Mouse (Mus musculus) adrenal gland, adult 8-10 months (tissue): ENCODE data around the gene Fbxo46. TPM values are rescaled to one million over a fixed set of nuclear protein-coding genes. Genes with fewer than 3 reads are reported as not detected.

Source experiments
- DNase-seq: peaks from one replicate; pipeline ENCODE4 v3.0.0; 2022
- total RNA-seq, 4 experiments: library from RNA; stranded (reverse); gene quantifications; 2 replicates each; pipeline ENCODE4 v1.2.4; 2022

Fbxo46 gene
- total RNA-seq, 4 experiments from 2014 or later: 13.6 to 17.6 (median 16.1) TPM

DNA sequence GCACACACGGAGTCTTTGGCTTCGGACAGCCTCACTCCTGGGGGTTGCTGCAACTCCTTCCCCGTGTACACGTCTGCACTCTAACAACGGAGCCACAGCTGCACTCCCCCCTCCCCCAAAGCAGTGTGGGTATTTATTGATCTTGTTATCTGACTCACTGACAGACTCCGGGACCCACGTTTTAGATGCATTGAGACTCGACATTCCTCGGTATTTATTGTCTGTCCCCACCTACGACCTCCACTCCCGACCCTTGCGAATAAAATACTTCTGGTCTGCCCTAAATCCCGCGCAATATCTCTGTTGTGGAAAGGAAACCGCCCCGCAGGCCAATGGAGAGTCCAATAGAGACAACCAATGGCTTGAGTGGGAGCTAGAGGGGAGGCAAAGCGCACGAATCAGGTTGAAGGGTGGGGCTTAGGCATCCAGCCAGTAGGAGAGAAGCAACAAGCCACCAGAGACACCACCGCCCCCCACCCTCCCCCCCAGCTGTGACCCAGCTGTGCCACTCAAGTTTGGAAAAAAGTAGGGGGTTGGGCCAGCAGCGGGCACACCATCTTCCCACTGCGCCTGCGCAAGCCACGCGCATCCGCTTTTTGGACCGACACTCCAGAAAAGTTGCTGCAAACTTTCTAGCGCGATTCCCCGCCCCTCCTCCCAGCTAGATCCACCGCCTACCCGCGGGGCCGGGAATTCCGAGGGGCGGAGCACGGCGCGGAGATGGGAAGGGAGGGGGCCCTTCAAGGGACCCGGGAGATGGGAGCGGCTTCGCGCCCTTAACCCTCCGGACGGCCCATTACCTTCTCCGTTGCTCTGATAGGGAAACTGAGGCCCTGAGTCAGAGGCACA is 25.9 kb upstream of the Fbxo46 start:
- DNase-seq: peak; percentile 99

DNA sequence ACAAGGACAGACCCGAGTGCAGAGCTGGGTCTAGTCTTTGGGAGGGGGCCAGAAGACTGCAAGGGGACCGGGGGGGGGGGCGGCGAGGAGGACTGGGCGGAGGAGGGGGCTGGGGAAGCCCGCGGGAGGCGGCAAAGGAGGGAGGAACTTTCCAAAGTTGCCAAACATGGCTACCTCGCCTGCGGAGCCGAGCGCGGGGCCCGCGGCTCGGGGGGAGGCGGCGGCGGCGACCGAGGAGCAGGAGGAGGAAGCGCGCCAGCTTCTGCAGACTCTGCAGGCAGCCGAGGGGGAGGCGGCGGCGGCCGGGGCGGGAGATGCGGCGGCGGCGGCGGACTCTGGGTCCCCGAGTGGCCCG is 25.2 kb upstream of the Fbxo46 start, which contains the start of gene Six5:
TSS of gene Six5 (plus strand) at position 124 of the 355 bp plus-strand sequence.
- no peak for DNase-seq

DNA sequence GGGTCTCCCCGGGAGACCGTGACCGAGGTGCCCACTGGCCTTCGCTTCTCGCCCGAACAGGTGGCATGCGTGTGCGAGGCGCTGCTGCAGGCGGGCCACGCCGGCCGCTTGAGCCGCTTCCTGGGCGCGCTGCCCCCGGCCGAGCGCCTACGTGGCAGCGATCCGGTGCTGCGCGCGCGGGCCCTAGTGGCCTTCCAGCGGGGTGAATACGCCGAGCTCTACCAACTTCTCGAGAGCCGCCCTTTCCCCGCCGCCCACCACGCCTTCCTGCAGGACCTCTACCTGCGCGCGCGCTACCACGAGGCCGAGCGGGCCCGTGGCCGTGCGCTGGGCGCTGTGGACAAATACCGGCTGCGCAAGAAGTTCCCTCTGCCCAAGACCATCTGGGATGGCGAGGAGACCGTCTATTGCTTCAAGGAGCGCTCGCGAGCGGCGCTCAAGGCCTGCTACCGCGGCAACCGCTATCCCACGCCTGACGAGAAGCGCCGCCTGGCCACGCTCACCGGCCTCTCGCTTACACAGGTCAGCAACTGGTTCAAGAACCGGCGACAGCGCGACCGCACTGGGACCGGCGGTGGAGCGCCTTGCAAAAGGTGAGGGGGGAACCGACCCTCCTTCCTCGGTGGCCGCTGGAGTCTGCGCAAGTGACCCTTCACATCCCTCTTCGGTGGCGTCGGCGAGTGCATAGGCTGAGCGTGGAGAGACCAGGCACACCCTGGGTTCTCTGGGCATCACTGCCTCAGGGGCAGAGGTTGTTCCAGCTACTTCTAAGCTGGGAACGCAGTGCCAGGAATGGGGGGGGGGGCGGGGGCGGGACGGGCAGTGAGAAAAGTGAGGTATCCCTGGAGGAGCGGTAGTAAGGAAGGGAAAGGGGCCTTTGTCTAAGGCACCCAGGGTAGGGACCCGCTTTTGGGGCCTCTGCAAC is 24.6 kb upstream of the Fbxo46 start:
- no peak for DNase-seq

DNA sequence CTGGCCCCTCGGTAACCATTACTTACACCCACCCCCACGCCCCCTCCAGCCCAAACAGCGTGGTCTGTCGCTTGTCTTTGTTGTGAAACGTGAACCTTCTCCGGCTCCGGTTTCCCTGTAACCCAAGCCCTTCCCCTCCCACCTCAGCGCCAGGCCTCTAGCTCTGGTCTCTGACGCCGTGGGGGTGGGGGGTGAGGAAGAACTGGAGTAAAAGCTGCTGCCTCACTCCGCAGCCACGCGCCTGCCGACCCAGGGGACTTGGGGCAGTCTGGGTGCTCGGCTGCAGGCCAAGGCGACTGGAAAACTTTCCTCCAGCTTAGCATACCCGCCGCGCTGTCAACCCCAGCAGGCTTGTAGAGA is 23.9 kb upstream of the Fbxo46 start:
- peak; percentile 74 for DNase-seq

DNA sequence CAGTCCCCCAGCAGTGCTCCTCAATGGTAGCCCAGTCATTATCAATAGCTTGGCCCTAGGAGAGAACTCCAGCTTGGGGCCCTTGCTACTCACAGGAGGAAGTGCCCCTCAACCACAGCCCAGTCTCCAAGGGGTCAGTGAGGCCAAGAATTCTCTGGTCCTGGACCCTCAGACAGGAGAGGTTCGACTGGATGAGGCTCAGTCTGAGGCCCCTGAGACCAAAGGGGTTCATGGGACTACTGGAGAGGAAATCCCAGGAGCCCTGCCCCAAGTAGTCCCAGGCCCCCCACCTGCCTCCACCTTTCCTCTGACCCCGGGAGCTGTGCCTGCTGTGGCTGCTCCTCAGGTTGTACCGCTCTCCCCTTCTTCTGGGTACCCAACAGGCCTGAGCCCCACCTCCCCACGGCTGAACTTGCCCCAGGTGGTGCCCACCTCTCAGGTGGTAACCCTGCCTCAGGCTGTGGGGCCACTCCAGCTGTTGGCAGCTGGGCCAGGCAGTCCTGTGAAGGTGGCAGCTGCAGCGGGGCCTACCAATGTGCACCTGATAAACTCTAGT is 23.2 kb upstream of the Fbxo46 start:
- no peak for DNase-seq

DNA sequence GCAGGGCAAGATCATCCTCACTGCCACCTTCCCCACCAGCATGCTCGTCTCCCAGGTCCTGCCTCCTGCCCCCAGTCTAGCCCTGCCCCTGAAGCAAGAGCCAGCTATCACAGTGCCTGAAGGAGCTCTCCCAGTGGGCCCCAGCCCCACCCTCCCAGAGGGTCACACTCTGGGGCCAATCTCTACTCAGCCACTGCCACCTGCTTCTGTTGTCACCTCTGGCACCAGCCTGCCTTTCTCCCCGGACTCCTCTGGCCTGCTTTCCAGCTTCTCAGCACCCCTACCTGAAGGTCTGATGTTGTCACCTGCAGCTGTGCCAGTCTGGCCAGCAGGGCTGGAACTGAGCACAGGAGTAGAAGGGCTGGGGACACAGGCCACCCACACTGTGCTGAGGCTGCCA is 22.4 kb upstream of the Fbxo46 start:
- DNase-seq: no peak

DNA sequence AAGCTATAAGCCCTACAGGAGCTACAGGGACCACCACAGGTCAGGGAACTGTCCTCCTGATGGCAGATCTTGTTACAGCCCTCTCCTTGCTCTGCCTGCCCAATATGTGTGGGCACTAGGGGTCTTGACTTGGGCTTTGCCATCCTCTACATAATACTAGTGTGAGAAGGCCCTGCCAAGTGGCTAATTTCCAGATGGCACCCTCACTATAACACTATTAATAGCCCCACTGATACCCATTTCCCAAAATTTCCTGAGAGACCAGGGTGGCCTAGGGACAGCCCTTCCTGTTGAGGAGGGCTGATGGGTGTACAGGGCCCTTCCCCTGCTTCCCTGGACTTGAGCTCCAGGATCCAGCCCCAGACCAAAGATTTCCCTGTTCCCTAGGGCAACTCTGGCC is 21.8 kb upstream of the Fbxo46 start:
- no peak for DNase-seq

DNA sequence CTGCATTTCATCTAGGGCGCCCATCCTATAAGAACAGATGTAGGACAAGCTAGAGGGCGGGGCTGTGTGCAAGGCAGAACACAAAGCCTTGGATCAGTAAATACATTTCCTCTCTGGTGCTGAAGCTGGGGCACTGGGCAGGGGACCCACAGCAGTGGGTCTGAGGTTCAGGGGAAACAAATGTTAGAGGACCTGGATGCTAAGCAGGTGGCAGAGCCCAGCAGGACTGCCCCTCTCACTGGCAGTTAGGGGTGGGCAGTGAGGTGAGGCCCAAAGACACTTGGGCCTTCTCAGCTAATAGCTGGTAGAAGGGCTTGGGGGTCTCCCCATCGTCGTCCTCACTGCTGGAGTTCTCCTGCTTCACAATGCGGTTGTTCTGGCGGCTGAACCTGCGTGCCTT is 20.8 kb upstream of the Fbxo46 start:
- no peak for DNase-seq

DNA sequence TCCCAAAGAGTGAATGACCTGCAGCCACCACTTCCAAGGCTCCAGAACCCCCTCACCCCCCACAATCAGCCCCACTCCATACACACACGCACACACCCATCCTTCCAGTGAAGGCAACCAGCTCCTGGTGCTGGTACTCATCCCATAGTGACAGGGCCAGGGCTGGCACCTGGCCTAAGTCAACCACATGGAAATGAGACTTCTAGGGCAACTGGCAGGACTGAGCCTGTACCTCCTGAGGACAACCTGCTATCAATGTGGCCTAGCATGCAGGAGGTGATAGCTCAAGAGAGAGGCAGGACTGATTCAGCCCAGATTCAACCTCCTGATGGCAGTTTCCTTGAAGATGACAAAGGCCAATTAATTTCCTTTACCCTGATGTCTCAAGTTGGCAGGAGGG is 19.4 kb upstream of the Fbxo46 start:
- no peak for DNase-seq

DNA sequence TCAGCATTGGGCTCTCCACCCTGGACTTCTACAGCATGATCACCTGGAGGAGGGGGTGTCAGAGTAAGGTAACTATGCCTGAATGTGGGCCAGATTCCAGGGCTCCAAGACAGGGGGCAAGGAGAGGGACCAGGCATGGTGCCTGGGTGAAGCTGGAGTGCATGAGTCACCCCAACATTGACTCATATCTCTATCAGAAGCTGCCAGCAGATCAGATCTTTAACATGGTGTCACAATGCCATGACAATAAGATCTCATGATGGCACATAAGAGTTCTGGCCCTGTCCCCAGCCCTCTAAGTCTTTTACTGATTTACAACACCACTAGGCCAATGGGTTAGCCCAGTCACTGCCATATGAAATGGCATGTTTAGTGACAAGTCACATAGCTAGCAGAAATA is 15.9 kb upstream of the Fbxo46 start:
- no peak for DNase-seq

DNA sequence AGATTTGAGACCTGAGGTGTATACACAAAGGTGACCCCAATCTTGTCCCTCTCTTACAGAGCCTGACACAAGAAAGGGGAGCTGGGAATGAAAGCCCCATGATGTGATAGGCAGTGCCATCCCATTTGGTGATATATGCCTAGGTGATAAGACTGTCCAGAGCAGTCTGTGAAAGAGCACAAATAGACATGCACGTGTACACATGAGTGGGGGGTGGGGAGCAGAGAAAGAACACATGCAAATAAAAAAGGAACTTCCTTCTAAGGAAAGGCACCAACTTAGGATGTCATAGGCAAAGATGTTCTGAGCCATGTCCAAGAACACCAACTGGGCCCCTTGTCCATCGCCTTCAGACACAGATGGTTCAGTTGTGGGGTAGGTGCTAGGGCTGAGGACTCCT is 15.2 kb upstream of the Fbxo46 start:
- no peak for DNase-seq

DNA sequence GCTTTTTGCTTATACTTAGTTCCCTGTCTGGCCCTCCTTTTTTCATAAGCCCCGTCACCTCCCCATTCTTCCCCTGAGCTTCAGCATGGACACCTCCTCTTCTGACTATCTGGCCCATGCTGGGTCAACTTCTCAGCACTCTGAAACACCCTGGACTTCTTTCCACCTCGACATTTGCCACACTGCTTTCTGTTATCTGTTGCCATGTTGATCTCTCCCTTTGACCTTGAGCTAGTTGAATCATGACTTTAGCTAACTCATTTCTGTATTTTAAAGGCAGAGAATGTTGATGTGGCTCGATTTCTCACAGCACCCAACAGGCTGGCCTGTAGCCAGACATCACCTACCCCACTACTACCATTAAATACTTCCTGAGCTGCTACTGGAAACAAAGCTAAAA is 12.2 kb upstream of the Fbxo46 start:
- DNase-seq: no peak

DNA sequence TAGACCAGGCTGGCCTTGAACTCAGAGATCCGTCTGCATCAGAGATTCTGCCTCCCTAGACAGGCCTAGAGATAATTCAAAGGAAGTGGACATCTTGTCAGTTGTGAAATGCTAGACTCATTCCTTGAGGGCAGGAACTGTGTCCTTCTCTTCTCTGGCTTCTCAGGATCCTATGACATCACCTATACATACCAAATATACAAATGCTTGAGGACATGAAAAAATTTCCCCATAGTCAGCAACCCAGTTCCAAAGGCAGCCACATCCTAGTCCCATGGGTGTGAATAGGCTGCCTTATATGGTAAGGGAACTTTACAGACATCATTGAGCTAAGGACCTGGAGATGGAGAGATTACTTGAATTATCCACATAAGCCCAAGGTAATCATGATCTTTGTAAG is 10.1 kb upstream of the Fbxo46 start:
- no peak for DNase-seq

DNA sequence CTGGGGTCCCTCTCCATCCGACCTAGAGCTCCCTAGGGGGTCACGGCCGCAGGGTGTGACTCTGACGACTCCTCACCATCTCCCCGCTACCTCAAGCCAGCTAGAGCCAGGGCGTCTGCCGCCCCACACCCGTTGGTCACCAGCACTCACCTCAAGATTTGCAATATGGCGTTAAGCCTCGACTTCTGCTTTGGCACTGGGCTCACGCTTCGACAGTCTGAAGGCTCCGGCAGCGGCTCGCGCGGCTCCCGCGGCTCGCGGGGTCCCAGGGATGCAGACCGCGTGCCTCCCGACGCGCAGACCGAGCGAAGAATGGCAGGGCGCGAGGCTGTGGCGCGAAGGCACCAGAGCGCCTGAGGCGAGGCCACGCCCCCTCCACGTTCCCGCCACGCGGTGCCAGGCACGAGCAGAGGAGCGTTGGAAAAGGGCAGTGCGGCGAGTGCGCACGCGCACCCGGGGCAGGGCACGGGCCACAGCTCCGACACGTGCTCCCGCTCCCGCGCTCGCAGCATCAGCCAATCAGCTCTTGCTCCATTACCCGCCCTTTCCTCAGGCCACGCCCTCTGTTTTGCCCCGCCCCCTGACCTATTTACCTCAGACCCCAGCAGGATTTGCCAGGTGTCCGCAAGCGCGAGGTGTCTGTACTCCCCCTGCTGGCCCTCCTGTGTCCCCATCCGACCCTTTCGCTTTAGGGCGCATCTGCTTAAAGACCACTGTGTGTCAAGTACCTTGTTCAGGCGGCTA is 1.5 kb upstream of the Fbxo46 start, which contains the start of gene Gm4969:
TSS of gene Gm4969 (minus strand) at position 341 of the 744 bp plus-strand sequence.
- DNase-seq: peak; percentile 60

DNA sequence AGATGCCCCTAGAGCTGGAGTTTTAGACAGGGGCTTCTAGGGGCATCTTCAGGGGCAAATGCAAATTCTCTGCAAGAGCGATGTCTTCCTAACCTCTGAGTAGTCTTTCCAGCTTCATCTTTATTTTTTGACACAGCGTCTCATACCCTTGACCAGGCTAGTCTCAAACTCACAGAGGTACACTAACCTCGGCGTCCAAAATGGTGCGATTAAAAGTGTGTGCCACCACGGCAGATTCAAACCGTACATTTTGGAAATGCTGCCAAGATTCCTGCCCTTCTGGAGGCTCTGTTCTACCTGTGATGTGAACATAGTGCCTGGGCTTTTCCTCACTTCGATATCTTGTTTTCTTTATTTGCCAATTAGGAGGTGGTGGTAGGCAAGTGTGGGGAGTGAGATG is 576 bp upstream of the Fbxo46 start:
- no peak for DNase-seq

DNA sequence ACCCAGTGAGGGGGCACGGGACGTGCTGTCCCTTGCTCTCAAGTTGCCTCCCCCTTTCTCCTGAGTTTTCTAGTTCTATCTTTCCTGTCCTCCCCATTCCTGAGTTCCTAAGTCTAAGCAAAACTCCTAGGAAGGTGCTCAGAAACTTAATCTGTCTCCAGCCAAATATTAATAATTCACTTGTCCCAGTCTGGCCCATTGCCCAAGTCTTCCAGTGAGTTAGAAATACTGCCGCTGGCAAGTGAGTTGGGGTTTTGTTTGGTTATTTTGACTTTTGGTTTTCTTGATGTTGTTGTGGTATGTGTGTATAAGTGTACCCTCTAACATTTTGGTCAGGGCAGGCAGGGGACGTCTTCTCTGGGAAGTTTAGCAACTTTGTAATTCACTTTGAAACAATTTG is 2.0 kb downstream of the Fbxo46 start:
- DNase-seq: no peak

DNA sequence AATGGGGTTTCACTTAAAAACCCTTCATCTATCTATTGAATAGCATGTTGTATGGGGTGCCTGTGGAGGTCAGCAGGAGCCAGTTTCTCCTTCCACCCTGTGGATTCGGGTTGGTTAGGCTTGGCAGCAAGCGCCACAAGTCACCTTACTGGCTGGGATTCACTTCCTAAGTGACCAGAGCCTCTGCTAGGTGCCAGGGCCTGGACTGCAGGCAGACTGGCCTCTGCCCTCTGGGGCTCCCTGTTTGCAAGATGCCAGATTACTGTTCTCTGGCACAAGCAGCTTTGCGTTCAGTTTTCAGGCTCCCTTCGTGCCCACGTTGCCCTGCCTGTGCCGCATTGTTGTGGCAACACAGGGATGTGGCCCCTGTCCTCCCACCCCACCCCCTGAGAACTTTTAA is 5.1 kb downstream of the Fbxo46 start:
- DNase-seq: no peak

DNA sequence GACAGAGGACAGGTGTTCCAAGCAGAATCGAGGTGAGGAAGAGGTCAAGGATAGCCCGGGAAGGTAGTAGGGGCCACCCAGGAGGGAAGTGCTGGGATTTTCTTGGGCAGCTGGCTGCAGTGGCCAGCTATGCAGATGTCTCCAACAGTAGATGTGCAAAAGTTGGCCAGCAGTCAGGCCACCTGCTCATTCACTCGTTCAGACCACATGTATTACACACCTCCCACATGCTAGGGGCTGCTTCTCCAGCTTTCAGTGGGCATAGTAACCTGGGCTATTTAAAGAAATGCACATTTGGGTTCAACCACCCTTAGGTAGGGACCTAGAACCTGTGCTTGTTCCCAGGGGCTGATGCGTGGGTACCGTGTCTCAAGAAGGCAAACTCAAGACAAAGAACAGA is 8.1 kb downstream of the Fbxo46 start:
- DNase-seq: no peak

DNA sequence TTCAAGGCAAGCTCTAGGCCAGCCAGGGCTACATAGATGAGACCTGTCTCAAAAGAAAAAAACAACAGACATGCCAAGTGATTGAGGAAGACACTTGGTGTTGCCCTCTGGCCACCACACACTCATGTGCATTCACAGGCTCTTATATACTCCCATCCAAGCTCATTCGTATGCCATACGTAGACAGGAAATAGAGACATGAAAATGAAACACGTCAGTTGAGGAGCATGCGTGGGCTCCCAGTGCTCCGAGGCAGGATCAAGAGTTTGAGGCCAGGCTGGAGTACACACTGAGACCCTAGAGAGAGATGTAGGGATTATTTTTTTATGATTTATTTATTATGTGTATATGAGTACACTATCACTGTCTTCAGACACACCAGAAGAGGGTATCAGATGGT is 9.7 kb downstream of the Fbxo46 start:
- no peak for DNase-seq

DNA sequence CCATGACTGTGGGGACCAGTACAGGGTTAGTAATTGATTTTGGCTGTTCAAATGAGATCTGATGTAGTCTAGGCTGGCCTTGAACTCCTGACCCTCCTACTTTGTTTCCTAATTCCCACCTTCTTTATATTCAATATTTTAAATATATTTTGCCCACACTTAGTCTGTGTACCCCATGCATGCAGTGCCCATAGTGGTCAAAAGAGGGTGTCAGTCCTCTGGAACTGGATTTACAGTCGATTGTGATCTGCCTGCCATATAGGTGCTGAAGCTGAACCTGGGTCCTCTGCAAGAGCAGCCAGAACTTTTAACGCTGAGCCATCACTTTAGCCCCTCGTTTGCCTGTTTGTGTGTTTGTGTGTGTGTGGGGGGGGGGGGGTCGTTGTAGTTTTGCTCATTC is 11.0 kb downstream of the Fbxo46 start:
- no peak for DNase-seq

DNA sequence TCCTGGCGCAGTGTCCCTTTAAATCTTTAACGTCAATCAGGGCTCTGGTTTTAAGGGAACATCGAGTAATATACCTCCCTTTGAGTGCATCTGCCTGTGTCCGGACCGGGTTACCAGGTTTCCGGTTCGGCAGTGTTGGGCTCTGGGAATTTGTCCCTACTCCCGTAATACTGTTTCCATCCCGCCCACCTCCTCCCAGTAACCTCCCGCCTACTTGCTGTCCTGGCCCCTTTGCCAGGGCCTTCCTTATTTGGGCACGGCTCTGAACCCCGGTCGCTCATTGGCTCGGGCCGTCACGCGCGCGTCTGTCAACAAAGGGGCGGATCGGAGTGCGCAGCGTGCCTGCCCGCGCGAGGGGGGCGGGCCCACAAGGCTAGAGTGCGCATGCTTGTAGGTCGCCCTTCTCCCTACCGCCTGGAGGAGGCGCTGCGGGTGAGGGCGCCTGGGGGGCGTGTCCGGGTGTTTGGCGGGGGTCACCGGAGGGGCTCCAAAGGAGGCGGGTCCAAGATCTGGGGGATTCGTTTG is 11.7 kb downstream of the Fbxo46 start:
- peak; percentile 98 for DNase-seq

DNA sequence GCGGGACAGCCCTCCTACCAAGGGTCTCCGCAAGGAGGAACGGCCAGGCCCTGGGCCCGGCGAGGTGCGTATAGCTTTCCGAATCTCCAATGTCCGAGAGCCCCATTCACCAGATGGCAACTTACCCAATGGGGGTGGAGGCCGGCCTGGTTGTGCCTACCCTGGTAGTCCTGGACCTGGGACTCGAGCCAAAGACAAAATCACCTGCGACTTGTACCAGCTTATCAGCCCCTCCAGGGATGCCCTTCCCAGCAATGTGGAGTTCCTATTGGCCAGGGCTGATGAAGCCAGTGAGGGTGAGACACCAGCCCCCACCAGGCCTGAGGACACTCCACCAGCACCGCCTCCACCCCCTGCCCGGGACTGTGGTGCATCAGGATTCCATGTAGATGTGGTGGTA is 16.5 kb downstream of the Fbxo46 start:
- no peak for DNase-seq
